22 mouse cellular contexts compared by ENCODE assay signal in the genomic region with DNA sequence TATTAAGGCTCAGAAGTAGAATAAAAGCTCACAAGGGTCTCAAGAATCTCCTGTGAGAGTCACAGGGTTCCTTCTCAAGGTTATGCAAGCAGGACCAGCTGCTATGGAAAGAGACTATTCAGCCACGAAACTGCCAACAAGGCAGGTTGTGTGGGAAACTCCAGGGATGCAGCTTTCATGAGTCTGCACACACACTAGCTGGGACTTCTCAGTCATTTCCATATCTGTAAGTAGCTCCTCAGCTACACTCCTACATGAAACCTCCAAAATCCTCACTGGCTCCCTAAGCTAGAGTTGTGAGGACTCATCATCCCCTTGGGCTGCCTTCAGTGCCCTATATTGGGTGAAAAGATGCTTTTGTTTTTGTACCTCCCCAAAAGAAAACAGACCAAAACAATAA.
DNase-seq lines count a peak whose midpoint lies in the region; ATAC-seq lines count a peak whose summit lies in the region.
"Had no signal": no experiment of that assay in that cellular context is flagged by ENCODE, and none has a peak within 500 bp of the region (broad histone marks: within the 10 kb centered on the region; RNA-seq: fewer than 3 reads in every experiment).

No protein-coding gene starts in this region.

- DNase-seq in frontal cortex, postnatal 25 days (ENCODE audit: low spot score in 2 of 2): no peak
- peak; percentile 4 to 16 for DNase-seq in left cerebral cortex, adult 9 months (ENCODE audit: low spot score in 2 of 2)
- no peak for DNase-seq in left cerebral cortex, adult 11 months (ENCODE audit: low spot score)
- peak; percentile 13 to 26 for DNase-seq in right cerebral cortex, adult 2 months (ENCODE audit: low spot score in 2 of 2)
- no peak for DNase-seq in right cerebral cortex, postnatal 25 days
- DNase-seq: adrenal gland, postnatal 10 days; adrenal gland, postnatal 36 days; cerebellum, adult 11 months; cerebellum, adult 2 months; cerebellum, adult 9-11 months; cerebellum, postnatal 25 days; forebrain, postnatal 0 days; gastrocnemius, adult 2 months; gastrocnemius, postnatal 25 days; heart, adult 18-20 months; heart, postnatal 10 days; heart, postnatal 36 days had no signal

- peak; percentile 99 for ATAC-seq in frontal cortex, adult (ENCODE audit: low TSS enrichment)
- ATAC-seq: activated CD4-positive, CD25-positive, alpha-beta regulatory T cell, adult 4 months; forebrain, embryonic 14.5 days; forebrain, postnatal 0 days; hindbrain, embryonic 16.5 days; intestine, embryonic 15.5 days had no signal

Comparison
In these comparisons a context has a peak if more than half of its experiments do, and no peak if none do; other contexts are left out.
1. DNase-seq: peak in left cerebral cortex, adult 9 months (2 of 2) and right cerebral cortex, adult 2 months (2 of 2); none in frontal cortex, postnatal 25 days (0 of 2), left cerebral cortex, adult 11 months (single experiment) and right cerebral cortex, postnatal 25 days (single experiment).